ENCODE assay signal across 29 mouse cellular contexts in the genomic region with DNA sequence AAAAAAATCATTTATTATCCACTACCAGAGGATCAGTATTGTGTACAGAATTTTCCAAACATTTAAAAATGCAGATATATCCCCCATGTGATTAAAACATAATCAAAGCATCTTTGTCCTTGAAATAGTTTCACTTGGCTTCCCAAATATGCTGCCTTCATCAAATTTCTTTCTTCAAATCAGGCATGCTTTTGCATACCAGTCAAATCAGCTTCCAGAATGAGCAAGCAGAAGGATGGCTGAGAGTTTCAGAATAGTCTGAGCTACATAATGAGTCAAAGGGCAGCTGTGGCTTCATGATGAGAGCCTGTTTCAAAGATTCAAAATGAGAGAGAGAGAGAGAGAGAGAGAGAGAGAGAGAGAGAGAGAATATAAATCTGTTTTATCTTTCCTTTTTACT. TPM values are rescaled to one million over a fixed set of nuclear protein-coding genes. Genes with fewer than 3 reads are reported as not detected.
A peak's percentile ranks its signal among the peaks of the same experiment; 100 is the strongest.
DNase-seq lines count a peak whose midpoint lies in the region; ATAC-seq and TF ChIP-seq lines count a peak whose summit lies in the region.
"Had no signal": no experiment of that assay in that cellular context is flagged by ENCODE, and none has a peak within 500 bp of the region (broad histone marks: within the 10 kb centered on the region; RNA-seq: fewer than 3 reads in every experiment).

No protein-coding gene starts in this region.

- H3K27me3 ChIP-seq in forebrain, postnatal 0 days (ENCODE audit: insufficient read depth, low read length): no peaks in the 10 kb centered on the region
- no peaks in the 10 kb centered on the region for H3K27me3 ChIP-seq in forebrain, embryonic 14.5 days (replicated peaks; ENCODE audit: control insufficient read depth, insufficient read depth, low read length)
- H3K27me3 ChIP-seq: embryonic facial prominence, embryonic 13.5 days; embryonic facial prominence, embryonic 15.5 days; forebrain, embryonic 12.5 days; forebrain, embryonic 15.5 days had no signal

- H3K9me3 ChIP-seq in forebrain, postnatal 0 days (ENCODE audit: low read length): no peaks in the 10 kb centered on the region
- H3K9me3 ChIP-seq in forebrain, embryonic 14.5 days (replicated peaks; ENCODE audit: control insufficient read depth, low read length): no peaks in the 10 kb centered on the region
- H3K9me3 ChIP-seq: embryonic facial prominence, embryonic 13.5 days; embryonic facial prominence, embryonic 15.5 days; forebrain, embryonic 10.5 days; forebrain, embryonic 12.5 days; forebrain, embryonic 15.5 days had no signal

- peak; percentile 2 for DNase-seq in forebrain, postnatal 0 days
- no peak for DNase-seq in forebrain, embryonic 14.5 days (ENCODE audit: low spot score)
- peak; percentile 8 for DNase-seq in layer of hippocampus, adult 9-11 months
- no peak for DNase-seq in layer of hippocampus, adult 9-10 months (ENCODE audit: low spot score)
- DNase-seq in brain, adult 2 months (ENCODE audit: low read depth, low spot score): peak; percentile 12
- no peak for DNase-seq in adrenal gland, adult 18-20 months (ENCODE audit: low spot score in 2 of 2)
- DNase-seq: adrenal gland, adult 2 months; adrenal gland, postnatal 10 days; adrenal gland, postnatal 25 days; B cell, adult 2 months; cerebellum, adult 11 months; cerebellum, adult 18-20 months; cerebellum, adult 8-10 months; cerebellum, adult 9-11 months; cerebellum, postnatal 14 days; cerebellum, postnatal 36 days; embryo, embryonic 11 days had no signal

- no peaks in the 10 kb centered on the region for H3K36me3 ChIP-seq in forebrain, postnatal 0 days (ENCODE audit: insufficient read depth)
- no peaks in the 10 kb centered on the region for H3K36me3 ChIP-seq in forebrain, embryonic 14.5 days (ENCODE audit: control insufficient read depth, insufficient read depth, low read length)
- H3K36me3 ChIP-seq: embryonic facial prominence, embryonic 13.5 days; embryonic facial prominence, embryonic 15.5 days; forebrain, embryonic 10.5 days; forebrain, embryonic 12.5 days; forebrain, embryonic 15.5 days had no signal

- peak; percentile 65 for ATAC-seq in forebrain, postnatal 0 days
- no peak for ATAC-seq in forebrain, embryonic 14.5 days
- no peak for ATAC-seq in frontal cortex, adult (ENCODE audit: low TSS enrichment)
- ATAC-seq: activated CD4-positive, CD25-positive, alpha-beta regulatory T cell, adult 4 months; CD4-positive, CD25-positive, alpha-beta regulatory T cell, adult 4 months; forebrain, embryonic 15.5 days; Patski had no signal

- no peak overlapping the region for H3K9ac ChIP-seq in forebrain, postnatal 0 days
- H3K9ac ChIP-seq in forebrain, embryonic 14.5 days (ENCODE audit: low read length): no peak overlapping the region
- H3K9ac ChIP-seq: embryonic facial prominence, embryonic 13.5 days; embryonic facial prominence, embryonic 15.5 days; forebrain, embryonic 12.5 days; forebrain, embryonic 15.5 days had no signal

- no peak for TF ChIP-seq CTCF in forebrain, postnatal 0 days (IDR thresholded peaks at IDR 0.05; ENCODE audit: low read depth)

- no peaks in the 10 kb centered on the region for H3K4me1 ChIP-seq in forebrain, postnatal 0 days (ENCODE audit: insufficient read depth)
- no peaks in the 10 kb centered on the region for H3K4me1 ChIP-seq in forebrain, embryonic 14.5 days (ENCODE audit: control insufficient read depth, insufficient read depth, low read length)
- H3K4me1 ChIP-seq: embryonic facial prominence, embryonic 13.5 days; embryonic facial prominence, embryonic 15.5 days; forebrain, embryonic 10.5 days; forebrain, embryonic 12.5 days; forebrain, embryonic 15.5 days had no signal

- H3K4me3 ChIP-seq in forebrain, postnatal 0 days (ENCODE audit: low read depth, low read length): no peak overlapping the region
- H3K4me3 ChIP-seq in forebrain, embryonic 14.5 days (ENCODE audit: low read depth, low read length): no peak overlapping the region
- H3K4me3 ChIP-seq: embryonic facial prominence, embryonic 13.5 days; embryonic facial prominence, embryonic 15.5 days; erythroblast, embryonic 14.5 days; forebrain, embryonic 10.5 days; forebrain, embryonic 12.5 days; forebrain, embryonic 15.5 days had no signal

- no peak overlapping the region for H3K4me2 ChIP-seq in forebrain, postnatal 0 days (ENCODE audit: low read depth)
- no peak overlapping the region for H3K4me2 ChIP-seq in forebrain, embryonic 14.5 days (ENCODE audit: low read length)
- H3K4me2 ChIP-seq: embryonic facial prominence, embryonic 13.5 days; embryonic facial prominence, embryonic 15.5 days; forebrain, embryonic 12.5 days; forebrain, embryonic 15.5 days had no signal

- no peak overlapping the region for H3K27ac ChIP-seq in forebrain, postnatal 0 days (ENCODE audit: low read depth, low read length)
- no peak overlapping the region for H3K27ac ChIP-seq in forebrain, embryonic 14.5 days (ENCODE audit: low read depth, low read length)
- H3K27ac ChIP-seq: embryonic facial prominence, embryonic 13.5 days; embryonic facial prominence, embryonic 15.5 days; forebrain, embryonic 10.5 days; forebrain, embryonic 12.5 days; forebrain, embryonic 15.5 days had no signal

RNA-seq across cellular contexts. Expression of gene Sytl5, which starts 48.4 kb away (rescaled TPM):
- total RNA-seq in forebrain, postnatal 0 days (2014; rRNA removed): 1.2 and 2.3 TPM in 2 replicates
- 0.31 and 0.52 TPM in 2 replicates for polyA plus RNA-seq in forebrain, postnatal 0 days (2015; fragmentation: Nextera tagmentation; extraction: Ambion mirVana)
- polyA plus RNA-seq in forebrain, embryonic 14.5 days (2014; fragmentation: Nextera tagmentation; extraction: Ambion mirVana): 0.90 and 1.0 TPM in 2 replicates
- total RNA-seq in adrenal gland, adult 18-20 months (2021): 1 to 10 TPM; 4.7 to 5.2 TPM
- total RNA-seq: common myeloid progenitor, adult 5-6 weeks; MEL had no signal
- polyA plus RNA-seq: activated CD4-positive, CD25-positive, alpha-beta regulatory T cell, adult 4 months; CD4-positive, CD25-positive, alpha-beta regulatory T cell, adult 4 months; erythroblast, embryonic 14.5 days; Patski had no signal

Comparison
In these comparisons a context has a peak if more than half of its experiments do, and no peak if none do; other contexts are left out.
1. DNase-seq: peak in forebrain, postnatal 0 days (single experiment), layer of hippocampus, adult 9-11 months (single experiment) and brain, adult 2 months (single experiment); none in forebrain, embryonic 14.5 days (single experiment), layer of hippocampus, adult 9-10 months (single experiment) and adrenal gland, adult 18-20 months (0 of 2).